Mouse (Mus musculus) cerebellum, adult 2 months (tissue): ENCODE results near the gene Rec8.

ENCODE experiments used
- CTCF ChIP-seq: fragments of 200-500 bp; IDR thresholded peaks from 2 replicates; pipeline ENCODE4 v1.5.1; 2011; ENCODE audit warnings: low read depth, mild to moderate bottlenecking, control low read depth, low read length, moderate library complexity, borderline replicate concordance; ENCODE audit not compliant: insufficient read depth
- POLR2A ChIP-seq: fragments of 200-500 bp; IDR thresholded peaks from 2 replicates; pipeline ENCODE4 v1.6.1; 2011; ENCODE audit warnings: low read length, control low read depth, borderline replicate concordance; ENCODE audit not compliant: insufficient read depth

GRCm38 (mm10) chr14:55603271-55603632, 14.6 kb upstream of the Rec8 start, which contains the start of gene Irf9:
- TF ChIP-seq POLR2A, result no peak
- TF ChIP-seq CTCF, result no peak
